Mouse (Mus musculus): Measurements from ENCODE around the gene Itga9. TPM values are rescaled to one million over a fixed set of nuclear protein-coding genes. Genes with fewer than 3 reads are reported as not detected.

Itga9 gene
- polyA plus RNA-seq, 1 experiment, result 9.0 TPM

DNA sequence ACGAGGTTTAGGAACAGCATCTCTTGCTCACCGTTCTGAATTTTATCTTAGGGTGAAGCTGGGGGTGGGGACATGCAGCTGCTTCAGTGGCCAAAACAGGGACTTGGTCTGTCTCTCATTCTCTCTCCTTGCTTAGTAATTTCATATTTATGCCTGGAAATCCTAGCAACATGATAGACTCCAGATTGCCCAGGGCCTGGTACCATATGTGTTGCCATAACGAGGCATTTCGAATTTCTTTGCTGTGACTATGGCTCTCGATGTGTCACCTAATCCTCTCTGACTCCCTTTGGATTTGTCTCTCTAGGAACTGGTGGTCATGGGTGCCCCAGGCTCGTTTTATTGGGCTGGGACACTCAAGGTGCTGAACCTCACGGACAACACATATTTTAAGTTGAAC lies 51.7 kb downstream of the Itga9 start:
- H3K4me3 ChIP-seq (ENCODE audit: control insufficient read depth, insufficient read depth, low read length), result no peak overlapping the region
- no peak for DNase-seq
- H3K36me3 ChIP-seq (ENCODE audit: control insufficient read depth, insufficient read depth, low read length), result no peaks in the 10 kb centered on the region
- H3K4me1 ChIP-seq (replicated peaks; ENCODE audit: control insufficient read depth, insufficient read depth, low read length), result peaks cover 29% of the 10 kb centered on the region
- H3K27me3 ChIP-seq (ENCODE audit: control insufficient read depth, insufficient read depth, low read length), result no peaks in the 10 kb centered on the region
- WGBS, result 97% methylated on average over 7 of the region's 7 CpGs
- TF ChIP-seq CTCF (IDR thresholded peaks at IDR 0.05; ENCODE audit: borderline replicate concordance, control insufficient read depth, extremely low read depth, insufficient read depth, low read length, poor library complexity) (no peak), POLR2A (IDR thresholded peaks at IDR 0.05; ENCODE audit: control insufficient read depth, extremely low read depth, insufficient read depth, low read length, poor library complexity) (no peak)
- no peak overlapping the region for H3K27ac ChIP-seq (ENCODE audit: control insufficient read depth, insufficient read depth, low read length)

GRCm38 (mm10) chr9:118659809-118660208 lies 53.3 kb downstream of the Itga9 start:
- no peak overlapping the region for H3K4me3 ChIP-seq (ENCODE audit: control insufficient read depth, insufficient read depth, low read length)
- DNase-seq, result no peak
- no peaks in the 10 kb centered on the region for H3K36me3 ChIP-seq (ENCODE audit: control insufficient read depth, insufficient read depth, low read length)
- no peaks in the 10 kb centered on the region for H3K27me3 ChIP-seq (ENCODE audit: control insufficient read depth, insufficient read depth, low read length)
- no peak overlapping the region for H3K27ac ChIP-seq (ENCODE audit: control insufficient read depth, insufficient read depth, low read length)
- WGBS, result 94% methylated on average over 5 of the region's 5 CpGs
- peaks cover 18% of the 10 kb centered on the region for H3K4me1 ChIP-seq (replicated peaks; ENCODE audit: control insufficient read depth, insufficient read depth, low read length)
- TF ChIP-seq CTCF (IDR thresholded peaks at IDR 0.05; ENCODE audit: borderline replicate concordance, control insufficient read depth, extremely low read depth, insufficient read depth, low read length, poor library complexity) (no peak), POLR2A (IDR thresholded peaks at IDR 0.05; ENCODE audit: control insufficient read depth, extremely low read depth, insufficient read depth, low read length, poor library complexity) (no peak)

- no peaks in the 10 kb centered on the region for H3K27me3 ChIP-seq (ENCODE audit: control insufficient read depth, insufficient read depth, low read length)
- no peaks in the 10 kb centered on the region for H3K36me3 ChIP-seq (ENCODE audit: control insufficient read depth, insufficient read depth, low read length)
- DNase-seq, result no peak
- TF ChIP-seq CTCF (IDR thresholded peaks at IDR 0.05; ENCODE audit: borderline replicate concordance, control insufficient read depth, extremely low read depth, insufficient read depth, low read length, poor library complexity) (no peak), POLR2A (IDR thresholded peaks at IDR 0.05; ENCODE audit: control insufficient read depth, extremely low read depth, insufficient read depth, low read length, poor library complexity) (no peak)
- H3K4me3 ChIP-seq (ENCODE audit: control insufficient read depth, insufficient read depth, low read length), result no peak overlapping the region
- peaks cover 14% of the 10 kb centered on the region for H3K4me1 ChIP-seq (replicated peaks; ENCODE audit: control insufficient read depth, insufficient read depth, low read length)
- 94% methylated on average over 7 of the region's 7 CpGs for WGBS
- H3K27ac ChIP-seq (ENCODE audit: control insufficient read depth, insufficient read depth, low read length), result no peak overlapping the region
Measured at GRCm38 (mm10) chr9:118660259-118660658, 53.8 kb downstream of the Itga9 start.

DNA sequence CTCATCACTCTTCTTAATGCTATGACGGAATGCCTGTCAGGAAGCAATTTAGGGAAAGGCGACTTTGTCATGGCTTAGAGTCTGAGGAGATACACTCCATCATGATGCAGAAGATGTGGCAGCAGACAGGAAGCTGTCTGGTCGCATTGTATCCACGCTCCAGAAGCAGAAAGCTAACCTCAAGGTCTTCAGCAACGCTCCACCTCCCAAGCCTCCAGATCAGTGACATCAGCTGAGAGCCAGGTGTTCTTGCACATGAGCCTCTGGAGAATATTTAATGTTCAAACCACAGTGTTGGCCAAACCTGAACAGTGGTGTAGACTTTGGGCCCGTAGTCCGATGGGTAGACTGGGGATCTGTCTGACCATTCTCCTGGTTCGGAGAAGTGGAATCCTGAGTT lies 55.5 kb downstream of the Itga9 start:
- Histone ChIP-seq H3K27me3 (ENCODE audit: control insufficient read depth, insufficient read depth, low read length) (no peaks in the 10 kb centered on the region), H3K4me3 (ENCODE audit: control insufficient read depth, insufficient read depth, low read length) (no peak overlapping the region), H3K36me3 (ENCODE audit: control insufficient read depth, insufficient read depth, low read length) (no peaks in the 10 kb centered on the region), H3K27ac (ENCODE audit: control insufficient read depth, insufficient read depth, low read length) (no peak overlapping the region), H3K4me1 (replicated peaks; ENCODE audit: control insufficient read depth, insufficient read depth, low read length) (peaks cover 14% of the 10 kb centered on the region)
- TF ChIP-seq CTCF (IDR thresholded peaks at IDR 0.05; ENCODE audit: borderline replicate concordance, control insufficient read depth, extremely low read depth, insufficient read depth, low read length, poor library complexity) (no peak), POLR2A (IDR thresholded peaks at IDR 0.05; ENCODE audit: control insufficient read depth, extremely low read depth, insufficient read depth, low read length, poor library complexity) (no peak)
- DNase-seq, result no peak
- 32% methylated on average over 8 of the region's 8 CpGs for WGBS

GRCm38 (mm10) chr9:118662476-118662875 lies 56.0 kb downstream of the Itga9 start:
- Histone ChIP-seq H3K36me3 (ENCODE audit: control insufficient read depth, insufficient read depth, low read length) (no peaks in the 10 kb centered on the region), H3K27me3 (ENCODE audit: control insufficient read depth, insufficient read depth, low read length) (no peaks in the 10 kb centered on the region), H3K4me1 (replicated peaks; ENCODE audit: control insufficient read depth, insufficient read depth, low read length) (peaks cover 14% of the 10 kb centered on the region), H3K27ac (ENCODE audit: control insufficient read depth, insufficient read depth, low read length) (no peak overlapping the region), H3K4me3 (ENCODE audit: control insufficient read depth, insufficient read depth, low read length) (no peak overlapping the region)
- no peak for DNase-seq
- TF ChIP-seq POLR2A (IDR thresholded peaks at IDR 0.05; ENCODE audit: control insufficient read depth, extremely low read depth, insufficient read depth, low read length, poor library complexity) (no peak), CTCF (IDR thresholded peaks at IDR 0.05; ENCODE audit: borderline replicate concordance, control insufficient read depth, extremely low read depth, insufficient read depth, low read length, poor library complexity) (no peak)
- 59% methylated on average over 10 of the region's 10 CpGs for WGBS

- Histone ChIP-seq H3K36me3 (ENCODE audit: control insufficient read depth, insufficient read depth, low read length) (no peaks in the 10 kb centered on the region), H3K4me3 (ENCODE audit: control insufficient read depth, insufficient read depth, low read length) (no peak overlapping the region), H3K27ac (ENCODE audit: control insufficient read depth, insufficient read depth, low read length) (no peak overlapping the region), H3K27me3 (ENCODE audit: control insufficient read depth, insufficient read depth, low read length) (no peaks in the 10 kb centered on the region; the same call in 1 of the 2 replicates), H3K4me1 (replicated peaks; ENCODE audit: control insufficient read depth, insufficient read depth, low read length) (peaks cover 14% of the 10 kb centered on the region)
- DNase-seq, result no peak
- no peak for TF ChIP-seq POLR2A (IDR thresholded peaks at IDR 0.05; ENCODE audit: control insufficient read depth, extremely low read depth, insufficient read depth, low read length, poor library complexity)
- TF ChIP-seq CTCF (IDR thresholded peaks at IDR 0.05; ENCODE audit: borderline replicate concordance, control insufficient read depth, extremely low read depth, insufficient read depth, low read length, poor library complexity), result no peak
- 80% methylated on average over 6 of the region's 6 CpGs for WGBS
Measured at GRCm38 (mm10) chr9:118663938-118664337, 57.4 kb downstream of the Itga9 start.

DNA sequence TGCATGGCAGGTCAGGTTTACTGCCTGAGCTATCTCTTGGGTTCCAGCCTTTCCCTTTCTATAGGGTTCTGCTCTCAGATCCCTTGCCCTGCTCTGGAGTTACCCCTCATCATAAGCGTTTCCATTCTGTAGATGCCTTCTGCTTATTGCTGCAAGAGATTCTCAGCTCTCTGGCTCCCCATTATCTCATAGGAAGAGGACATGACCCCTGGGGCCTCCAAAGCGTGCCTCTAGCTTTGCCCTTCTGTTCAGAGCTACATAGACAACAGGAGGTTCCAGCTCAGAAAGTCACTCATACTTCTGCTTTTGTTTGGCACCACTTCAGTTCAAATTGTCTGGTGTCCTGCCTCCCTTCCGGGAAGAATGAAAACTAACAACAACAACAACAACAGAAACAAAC lies 59.6 kb downstream of the Itga9 start:
- WGBS, result 95% methylated on average over 3 of the region's 3 CpGs
- H3K27ac ChIP-seq (ENCODE audit: control insufficient read depth, insufficient read depth, low read length), result no peak overlapping the region
- no peaks in the 10 kb centered on the region for H3K36me3 ChIP-seq (ENCODE audit: control insufficient read depth, insufficient read depth, low read length)
- peaks cover 16% of the 10 kb centered on the region for H3K4me1 ChIP-seq (replicated peaks; ENCODE audit: control insufficient read depth, insufficient read depth, low read length)
- no peak overlapping the region for H3K4me3 ChIP-seq (ENCODE audit: control insufficient read depth, insufficient read depth, low read length)
- H3K27me3 ChIP-seq (ENCODE audit: control insufficient read depth, insufficient read depth, low read length), result no peaks in the 10 kb centered on the region; the same call in 1 of the 2 replicates
- DNase-seq, result no peak
- TF ChIP-seq POLR2A (IDR thresholded peaks at IDR 0.05; ENCODE audit: control insufficient read depth, extremely low read depth, insufficient read depth, low read length, poor library complexity) (no peak), CTCF (IDR thresholded peaks at IDR 0.05; ENCODE audit: borderline replicate concordance, control insufficient read depth, extremely low read depth, insufficient read depth, low read length, poor library complexity) (no peak)

Data from thymus, adult 2 months (tissue).